Mouse (Mus musculus) MEL (cell line): ENCODE data around the gene Syt1. TPM values are rescaled to one million over a fixed set of nuclear protein-coding genes. Genes with fewer than 3 reads are reported as not detected.

Source experiments
- DNase-seq: peaks from one replicate; pipeline ENCODE4 v3.0.0; 2011; ENCODE audit warnings: low read depth, low spot score
- H3K27ac ChIP-seq: 2 replicates; pipeline ENCODE4 v1.5.1; 2012; ENCODE audit warnings: low read depth, mild to moderate bottlenecking, control low read depth, low read length, moderate library complexity; ENCODE audit not compliant: control insufficient read depth
- H3K27me3 ChIP-seq, 2 experiments: fragments of 150-350 bp in 1 of 2; sonication (generic) in 1 of 2; 2 replicates each; pipeline ENCODE4 v1.6.1; 2012; ENCODE audit warnings: low read length in 2 of 2, mild to moderate bottlenecking in 2 of 2, improper control_type of control experiment in 1 of 2, moderate library complexity in 1 of 2; ENCODE audit not compliant: insufficient read depth in 2 of 2, control insufficient read depth in 1 of 2
- H3K36me3 ChIP-seq, 2 experiments: 2 replicates each; pipeline ENCODE4 v1.6.1; 2012 to 2014; ENCODE audit warnings: low read length in 2 of 2, improper control_type of control experiment in 1 of 2, inconsistent platforms in 1 of 2, mild to moderate bottlenecking in 1 of 2; ENCODE audit not compliant: insufficient read depth in 2 of 2, control insufficient read depth in 1 of 2
- H3K4me1 ChIP-seq, 2 experiments: fragments of 150-350 bp in 1 of 2; sonication (generic) in 1 of 2; 2 replicates each; pipeline ENCODE4 v1.6.1; 2012; ENCODE audit warnings: low read length in 2 of 2, improper control_type of control experiment in 1 of 2, mild to moderate bottlenecking in 1 of 2; ENCODE audit not compliant: insufficient read depth in 2 of 2, control insufficient read depth in 1 of 2
- H3K4me3 ChIP-seq, 2 experiments: fragments of 150-350 bp in 1 of 2; sonication (generic) in 1 of 2; 2 replicates each; pipeline ENCODE4 v1.5.1; 2012; ENCODE audit warnings: low read depth in 2 of 2, low read length in 2 of 2, mild to moderate bottlenecking in 2 of 2, moderate library complexity in 2 of 2, control low read depth in 1 of 2, improper control_type of control experiment in 1 of 2; ENCODE audit not compliant: control insufficient read depth in 1 of 2, insufficient read depth in 1 of 2
- H3K79me2 ChIP-seq: 2 replicates; pipeline ENCODE4 v1.6.1; 2012; ENCODE audit warnings: mild to moderate bottlenecking, low read length, moderate library complexity; ENCODE audit not compliant: control insufficient read depth, poor library complexity, insufficient read depth
- H3K9ac ChIP-seq: 2 replicates; pipeline ENCODE4 v1.6.1; 2012; ENCODE audit warnings: low read depth, mild to moderate bottlenecking, control low read depth, low read length, moderate library complexity; ENCODE audit not compliant: control insufficient read depth, poor library complexity, severe bottlenecking
- H3K9me3 ChIP-seq: fragments of 150-350 bp; sonication (generic); replicated peaks from 2 replicates; pipeline ENCODE4 v1.6.1; 2012; ENCODE audit warnings: mild to moderate bottlenecking, low read length, improper control_type of control experiment, moderate library complexity; ENCODE audit not compliant: insufficient read depth
- BHLHE40 ChIP-seq: IDR thresholded peaks from 2 replicates; pipeline ENCODE4 v1.6.1; 2012; ENCODE audit warnings: low read depth, mild to moderate bottlenecking, inconsistent platforms, low read length, improper control_type of control experiment, borderline replicate concordance
- CHD1 ChIP-seq: IDR thresholded peaks from 2 replicates; pipeline ENCODE4 v1.6.1; 2012; ENCODE audit warnings: low read depth, mild to moderate bottlenecking, inconsistent platforms, low read length, improper control_type of control experiment
- CTCF ChIP-seq, 3 experiments: IDR thresholded peaks in 2 of 3; conservative IDR thresholded peaks in 1 of 3; 2 replicates each; pipeline ENCODE4 v1.5.1; 2011 to 2012; ENCODE audit warnings: low read length in 3 of 3, low read depth in 2 of 3, mild to moderate bottlenecking in 2 of 3, improper control_type of control experiment in 1 of 3, inconsistent platforms in 1 of 3, mixed read lengths in 1 of 3, moderate library complexity in 1 of 3; ENCODE audit not compliant: control insufficient read depth in 1 of 3, insufficient read depth in 1 of 3, poor library complexity in 1 of 3, severe bottlenecking in 1 of 3
- GATA1 ChIP-seq: IDR thresholded peaks from 2 replicates; pipeline ENCODE4 v1.6.1; 2011; ENCODE audit warnings: low read depth, low read length, improper control_type of control experiment
- MAX ChIP-seq: IDR thresholded peaks from 2 replicates; pipeline ENCODE4 v1.6.1; 2011; ENCODE audit warnings: low read length, improper control_type of control experiment
- MAZ ChIP-seq: IDR thresholded peaks from 2 replicates; pipeline ENCODE4 v1.6.1; 2012; ENCODE audit warnings: low read depth, mild to moderate bottlenecking, inconsistent platforms, low read length, improper control_type of control experiment
- MXI1 ChIP-seq: IDR thresholded peaks from 2 replicates; pipeline ENCODE4 v1.6.1; 2011; ENCODE audit warnings: mild to moderate bottlenecking, low read depth, low read length, improper control_type of control experiment
- POLR2A ChIP-seq, 2 experiments: IDR thresholded peaks; 2 replicates each; pipeline ENCODE4 v1.6.1; 2011 to 2012; ENCODE audit warnings: low read length in 2 of 2, mild to moderate bottlenecking in 2 of 2, control low read depth in 1 of 2, improper control_type of control experiment in 1 of 2, low read depth in 1 of 2, moderate library complexity in 1 of 2; ENCODE audit not compliant: control insufficient read depth in 1 of 2, insufficient read depth in 1 of 2, poor library complexity in 1 of 2
- POLR2AphosphoS2 ChIP-seq: IDR thresholded peaks from 2 replicates; pipeline ENCODE4 v1.6.1; 2011; ENCODE audit warnings: low read length, improper control_type of control experiment
- TAL1 ChIP-seq: IDR thresholded peaks from 2 replicates; pipeline ENCODE4 v1.6.1; 2012; ENCODE audit warnings: mild to moderate bottlenecking, inconsistent platforms, low read length, moderate library complexity, mixed read lengths
- TBP ChIP-seq: IDR thresholded peaks from 2 replicates; pipeline ENCODE4 v1.8.0; 2011; ENCODE audit warnings: low read depth, low read length, improper control_type of control experiment
- UBTF ChIP-seq: IDR thresholded peaks from 2 replicates; pipeline ENCODE4 v1.6.1; 2012; ENCODE audit warnings: low read depth, mild to moderate bottlenecking, inconsistent platforms, low read length, improper control_type of control experiment, moderate library complexity, borderline replicate concordance; ENCODE audit not compliant: insufficient read depth
- USF1 ChIP-seq: IDR thresholded peaks from 2 replicates; pipeline ENCODE4 v1.6.1; 2014; ENCODE audit warnings: low read depth, mild to moderate bottlenecking, inconsistent platforms, low read length, improper control_type of control experiment, moderate library complexity
- USF2 ChIP-seq, 2 experiments: IDR thresholded peaks; 2 replicates each; pipeline ENCODE4 v1.6.1; 2011 to 2012; ENCODE audit warnings: improper control_type of control experiment in 2 of 2, low read length in 2 of 2, borderline replicate concordance in 1 of 2, inconsistent platforms in 1 of 2, low read depth in 1 of 2, mild to moderate bottlenecking in 1 of 2; ENCODE audit not compliant: insufficient read depth in 1 of 2
- ZKSCAN1 ChIP-seq: IDR thresholded peaks from 2 replicates; pipeline ENCODE4 v1.6.1; 2012; ENCODE audit warnings: low read depth, mild to moderate bottlenecking, inconsistent platforms, low read length, improper control_type of control experiment, moderate library complexity
- ZNF384 ChIP-seq: IDR thresholded peaks from 2 replicates; pipeline ENCODE4 v1.6.1; 2012; ENCODE audit warnings: low read depth, mild to moderate bottlenecking, inconsistent platforms, low read length, improper control_type of control experiment
- polyA plus RNA-seq, 2 experiments: library from polyadenylated mRNA; stranded (reverse) in 1 of 2; unstranded in 1 of 2; fragments of >175 nt in 1 of 2; fragments of >200 nt in 1 of 2; gene quantifications; 2 replicates each; pipeline versions ENCODE4 v1.2.1 to v1.2.4; 2012; ENCODE audit warnings: low replicate concordance in 2 of 2, low read depth in 1 of 2; ENCODE audit not compliant: insufficient read length in 2 of 2, insufficient read depth in 1 of 2, missing spikeins in 1 of 2
- total RNA-seq: library from RNA; depleted of rRNA; stranded (reverse); fragments of 300-350 nt; gene quantifications from 2 replicates; pipeline ENCODE4 v1.2.3, GENCODE M21; 2012

Gene Syt1
- total and polyA plus RNA-seq, 3 experiments, result not detected

- no peak for TF ChIP-seq ZNF384
- TF ChIP-seq POLR2AphosphoS2, result no peak
- Histone ChIP-seq H3K9ac (no peak overlapping the region), H3K27ac (no peak overlapping the region), H3K9me3 (no peaks in the 10 kb centered on the region), H3K79me2 (no peaks in the 10 kb centered on the region), H3K4me3 (no peak overlapping the region), H3K36me3 (no peaks in the 10 kb centered on the region), H3K4me1 (no peaks in the 10 kb centered on the region), H3K27me3 (no peaks in the 10 kb centered on the region)
- DNase-seq, result no peak
Observed at GRCm38 (mm10) chr10:109011226-109012165, 714 bp upstream of the Syt1 start.

DNA sequence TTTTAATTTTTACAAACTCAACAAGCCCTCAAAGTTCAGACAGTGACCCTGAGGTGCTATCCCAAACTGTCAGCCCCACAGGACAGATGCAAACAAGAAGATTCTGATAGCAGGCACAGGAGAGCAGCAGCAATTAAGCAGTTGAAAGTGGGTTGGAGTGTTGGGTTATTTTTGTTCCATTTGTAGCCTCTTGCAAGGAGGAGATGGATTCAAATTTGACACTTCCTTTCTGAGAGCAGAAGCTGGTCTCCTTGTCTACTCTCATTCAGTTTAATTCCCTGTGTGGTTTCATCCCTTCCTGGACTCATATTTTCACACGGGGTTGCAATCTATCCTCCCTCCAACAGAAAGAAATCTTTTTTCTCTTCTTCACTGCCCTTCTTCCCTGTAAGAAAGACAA lies 951 bp downstream of the Syt1 start:
- no peaks in the 10 kb centered on the region for H3K27me3 ChIP-seq
- H3K79me2 ChIP-seq, result no peaks in the 10 kb centered on the region
- H3K36me3 ChIP-seq, result no peaks in the 10 kb centered on the region
- no peaks in the 10 kb centered on the region for H3K9me3 ChIP-seq
- H3K27ac ChIP-seq, result no peak overlapping the region
- no peak for TF ChIP-seq BHLHE40
- TF ChIP-seq CTCF (IDR thresholded peaks at IDR 0.05 in 2 of 3, conservative IDR thresholded peaks at IDR 0.05 in 1 of 3; ENCODE audit: control insufficient read depth in 1 of 3, insufficient read depth in 1 of 3, low read depth in 2 of 3, low read length in 3 of 3, poor library complexity in 1 of 3, severe bottlenecking in 1 of 3), result no peak
- no peak for TF ChIP-seq POLR2AphosphoS2
- no peak for TF ChIP-seq ZKSCAN1
- TF ChIP-seq MAX, result no peak
- TF ChIP-seq USF1, result no peak
- no peak for TF ChIP-seq USF2 (IDR thresholded peaks at IDR 0.05; ENCODE audit: borderline replicate concordance in 1 of 2, insufficient read depth in 1 of 2, low read depth in 1 of 2, low read length in 2 of 2)
- no peak for TF ChIP-seq TAL1
- TF ChIP-seq ZNF384, result no peak
- TF ChIP-seq TBP, result no peak
- no peak for TF ChIP-seq POLR2A (IDR thresholded peaks at IDR 0.05; ENCODE audit: control insufficient read depth in 1 of 2, insufficient read depth in 1 of 2, low read depth in 1 of 2, low read length in 2 of 2, poor library complexity in 1 of 2)
- TF ChIP-seq MAZ, result no peak
- TF ChIP-seq GATA1, result no peak
- TF ChIP-seq MXI1, result no peak
- no peak for TF ChIP-seq UBTF
- TF ChIP-seq CHD1, result no peak
- TF ChIP-seq, all 39 proteins: peak for 0
- no peak for DNase-seq
- Histone ChIP-seq H3K4me1 (no peaks in the 10 kb centered on the region), H3K9ac (no peak overlapping the region), H3K4me3 (no peak overlapping the region)
